Mouse (Mus musculus) adrenal gland, adult 8-10 months (tissue): ENCODE measurements around the gene Bmf. TPM values are rescaled to one million over a fixed set of nuclear protein-coding genes. Genes with fewer than 3 reads are reported as not detected.

Experiments used
- DNase-seq: peaks from one replicate; pipeline ENCODE4 v3.0.0; 2022
- total RNA-seq, 4 experiments: library from RNA; stranded (reverse); gene quantifications; 2 replicates each; pipeline ENCODE4 v1.2.4; 2022

The Bmf gene
- total RNA-seq, 4 experiments from 2014 or later, result 13.2 to 29.5 (median 19.2) TPM

DNA sequence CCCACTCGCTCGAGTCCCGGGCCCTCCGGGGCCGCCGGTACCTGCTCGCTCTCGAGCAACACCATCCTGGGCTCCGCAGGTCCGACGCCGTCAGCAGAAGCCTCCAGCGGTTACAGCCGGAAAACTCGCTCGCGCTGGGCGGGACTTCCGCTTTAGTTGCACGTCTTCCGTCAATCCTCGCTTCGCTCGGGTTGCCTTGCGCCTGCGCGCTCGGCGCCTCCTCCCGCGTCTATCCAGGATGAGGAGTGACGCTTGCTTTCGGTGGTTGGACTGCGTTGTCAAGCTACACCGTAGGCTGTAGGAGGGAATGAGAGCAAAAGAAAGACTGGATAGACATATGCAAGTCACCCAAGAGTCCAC lies 70.0 kb downstream of the Bmf start, which contains the start of gene Srp14:
Srp14 (minus strand) TSS at position 162 of the 360 bp plus-strand sequence.
- peak; percentile 87 for DNase-seq

DNA sequence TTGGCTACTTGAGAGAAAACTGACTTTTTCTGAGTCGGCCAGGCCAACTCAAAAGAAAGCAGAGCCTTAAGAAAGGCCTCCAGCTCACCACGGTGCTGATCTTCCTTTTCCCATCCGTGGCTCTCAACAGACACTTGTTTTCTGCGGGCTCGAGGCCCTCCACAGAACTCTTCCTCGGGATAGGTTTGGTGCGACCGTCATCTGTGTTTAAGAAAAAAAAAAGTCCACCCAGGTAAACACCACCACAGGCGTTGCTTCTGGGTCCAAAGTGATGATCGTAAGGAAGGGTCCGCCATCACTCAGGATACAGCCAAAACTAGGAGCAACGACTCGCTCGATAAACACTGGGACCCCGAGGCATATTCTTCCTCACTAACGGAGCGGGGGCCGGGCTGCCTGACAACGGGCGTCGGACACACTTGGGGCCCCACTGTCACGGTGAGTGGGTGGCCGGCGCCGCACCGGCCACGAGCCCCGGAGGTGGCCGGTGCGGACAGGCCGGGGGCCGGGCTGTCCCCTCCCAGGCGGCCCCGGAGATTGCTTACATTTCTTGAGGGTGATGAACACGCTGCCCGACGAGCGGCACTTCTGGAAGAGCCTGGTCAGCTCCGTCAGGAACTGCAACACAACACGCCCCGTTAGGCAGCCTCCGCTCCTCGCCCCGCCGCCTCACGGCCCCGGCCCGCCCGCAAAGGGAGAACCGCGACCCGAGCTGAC lies 70.5 kb downstream of the Bmf start:
- no peak for DNase-seq

Other genes with a start within 250 kb of the Bmf start
- gene Gpr176, start 176.3 kb downstream of the Bmf start, total RNA-seq, result 1 to 10 TPM; 4.2 to 5.8 (median 5.0) TPM
- gene Eif2ak4, start 161.1 kb downstream of the Bmf start, total RNA-seq, result 10 to 100 TPM; 17.1 to 32.5 (median 26.1) TPM
- gene Srp14, start 70.0 kb downstream of the Bmf start, total RNA-seq, result 100 to 1,000 TPM; 238 to 265 (median 255) TPM
- 1 to 10 TPM; 3.7 to 8.2 (median 4.8) TPM for gene Bub1b, start 48.5 kb upstream of the Bmf start, total RNA-seq
- 10 to 100 TPM; 27.0 to 35.6 (median 28.7) TPM for gene Pak6, start 113.6 kb upstream of the Bmf start, total RNA-seq
- gene Ankrd63, start 154.3 kb upstream of the Bmf start, total RNA-seq, result under 1 TPM; 0.11 to 0.84 (median 0.36) TPM
- gene Plcb2, start 178.8 kb upstream of the Bmf start, total RNA-seq, result 1 to 10 TPM; 2.0 to 4.1 (median 3.0) TPM
- 10 to 100 TPM; 36.3 to 48.6 (median 39.9) TPM for gene Inafm2, start 196.1 kb upstream of the Bmf start, total RNA-seq
- gene Ccdc9b, start 213.0 kb upstream of the Bmf start, total RNA-seq, result 10 to 100 TPM in 2 of 4 experiments, 1 to 10 TPM in 2; 5.3 to 18.8 (median 11.2) TPM
- gene Phgr1, start 223.1 kb upstream of the Bmf start, total RNA-seq, result not detected
- 10 to 100 TPM; 43.7 to 68.9 (median 51.7) TPM for gene Disp2, start 230.0 kb upstream of the Bmf start, total RNA-seq